Mouse (Mus musculus) c-Kit-negative CD71-positive TER-119-positive erythroid progenitor cells, embryonic 14.5 days (primary cell): ENCODE data around the gene Rhov.

ENCODE experiments used
- DNase-seq: peaks from one replicate; pipeline ENCODE4 v3.0.0-alpha.2; 2013; ENCODE audit warnings: low read depth, low spot score

Rhov gene

DNA sequence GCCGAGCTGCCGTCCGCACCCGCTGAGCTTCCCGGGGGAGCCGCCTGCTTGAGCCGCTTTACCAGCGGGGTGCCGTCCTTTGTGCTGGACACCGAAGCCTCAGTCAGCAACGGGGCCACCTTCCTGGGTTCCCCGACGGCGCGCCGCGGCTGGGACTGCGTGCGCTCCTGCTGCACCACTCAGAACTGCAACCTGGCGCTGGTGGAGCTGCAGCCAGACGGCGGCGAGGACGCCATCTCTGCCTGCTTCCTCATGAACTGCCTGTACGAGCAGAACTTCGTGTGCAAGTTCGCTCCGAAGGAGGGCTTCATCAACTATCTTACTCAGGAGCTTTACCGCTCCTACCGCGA, 33.2 kb downstream of the Rhov start:
- DNase-seq = no peak

DNA sequence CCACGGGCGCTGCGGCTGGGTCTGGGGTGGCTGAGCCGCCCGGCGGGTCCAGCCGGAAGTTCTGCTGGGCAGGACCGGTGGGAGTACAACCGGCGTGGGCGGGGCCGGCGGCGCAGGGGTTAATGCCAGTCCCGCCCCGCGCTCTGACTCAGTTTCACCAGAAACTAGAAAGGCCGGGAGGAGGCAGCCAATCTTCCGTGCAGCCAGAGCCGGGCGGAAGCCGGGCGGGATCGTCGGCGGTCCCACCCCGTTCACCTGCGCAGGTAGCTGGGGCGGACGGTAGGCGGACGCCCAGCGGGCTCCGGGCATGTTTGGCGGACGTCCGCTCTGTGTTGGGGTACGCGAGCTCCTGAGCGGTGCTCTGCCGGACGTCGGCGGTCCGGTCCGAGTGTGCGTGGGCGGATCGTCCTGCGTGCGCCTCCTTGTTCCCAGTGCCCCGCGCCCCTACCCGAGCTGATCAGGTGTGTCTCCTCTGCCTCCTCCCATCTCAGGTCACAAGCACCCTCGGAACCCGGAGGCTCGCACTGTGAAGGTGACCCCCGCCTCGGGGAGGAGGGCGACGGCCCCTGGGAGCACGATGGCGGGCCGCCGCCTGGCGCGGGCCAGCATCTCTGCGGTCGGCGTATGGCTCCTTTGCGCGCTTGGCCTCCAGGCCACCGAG, 33.7 kb downstream of the Rhov start, which contains the start of gene Spint1:
TSS of gene Spint1 (plus strand) at position 153 of the 661 bp plus-strand sequence.
- no peak for DNase-seq

DNA sequence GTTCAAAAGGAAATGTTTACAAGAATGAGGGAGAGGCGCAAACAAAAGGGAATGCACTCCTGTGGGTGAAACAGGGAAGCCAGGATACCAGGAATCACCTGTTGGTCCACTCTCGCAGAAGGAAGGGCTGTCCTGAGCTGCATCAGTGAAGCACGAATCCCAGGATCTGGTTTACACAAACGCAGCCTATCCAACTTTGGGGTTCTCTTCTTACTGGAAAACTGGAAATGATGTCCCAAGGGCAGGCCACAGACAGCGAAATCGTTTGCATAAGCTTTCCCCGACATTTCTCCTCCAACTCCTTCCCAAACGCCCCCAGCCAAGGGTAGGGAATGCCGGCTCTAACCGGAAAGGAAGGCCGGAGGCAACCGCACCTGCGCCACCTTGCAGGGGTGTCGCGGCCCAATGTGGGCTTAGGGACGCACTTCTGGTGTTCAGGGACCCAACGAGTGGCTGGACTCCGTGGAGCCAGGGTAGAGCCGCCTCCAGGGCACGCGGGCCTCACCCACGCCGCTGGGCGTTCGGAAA, 34.3 kb downstream of the Rhov start:
- no peak for DNase-seq

DNA sequence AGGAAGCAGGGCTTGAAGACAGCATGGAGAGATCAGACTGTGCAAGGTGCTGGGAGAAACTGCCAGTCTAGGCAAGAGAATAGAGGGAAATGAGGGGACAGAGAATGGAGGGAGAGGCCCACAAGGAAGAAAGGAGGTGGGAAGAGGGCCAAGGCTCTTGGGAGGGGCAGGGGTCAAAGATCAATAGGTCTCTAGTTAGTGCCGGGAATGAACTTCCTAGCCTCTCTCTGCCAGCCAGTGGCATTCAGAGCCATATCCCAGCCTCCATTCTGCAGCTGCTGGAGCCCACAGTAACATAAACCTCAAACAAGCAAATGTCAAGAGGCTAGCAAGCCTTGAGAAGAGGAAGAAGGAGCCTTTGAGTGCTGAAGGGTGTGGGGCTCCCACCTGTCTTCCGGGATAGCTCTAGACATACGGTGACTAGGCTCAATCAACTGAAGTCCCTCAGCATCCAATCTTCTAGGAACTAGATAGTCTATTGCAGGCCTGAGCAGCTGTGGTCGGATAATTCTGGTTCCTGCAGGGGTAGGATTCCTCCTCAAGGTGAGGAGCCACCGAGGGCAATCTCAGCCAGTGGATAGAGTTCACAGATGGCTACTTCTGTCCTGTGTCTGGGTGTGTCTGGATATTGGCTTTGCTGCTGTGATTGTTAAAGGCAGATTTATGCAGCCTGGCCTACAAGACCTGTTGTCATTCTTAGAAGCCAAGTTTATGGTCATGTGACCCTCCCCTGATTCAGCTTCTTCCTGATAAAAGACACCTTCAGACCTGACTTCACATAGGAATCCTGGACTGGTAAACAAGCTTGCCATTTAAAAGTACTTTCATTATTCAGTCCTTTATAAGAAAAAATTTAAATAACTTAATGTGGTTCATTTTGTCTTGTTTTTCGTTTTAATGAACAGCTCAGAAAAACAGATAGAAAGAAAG, 41.0 kb downstream of the Rhov start, which contains the start of gene Ppp1r14d:
TSS of gene Ppp1r14d (minus strand) at position 132 of the 930 bp plus-strand sequence.
- DNase-seq = no peak
